In genomic region chr1:60272471-60272870, GRCm38 (mm10) we compare ENCODE assay signal across 11 mouse cellular contexts.
A peak's percentile ranks its signal among the peaks of the same experiment; 100 is the strongest.
DNase-seq lines count a peak whose midpoint lies in the region; ATAC-seq lines count a peak whose summit lies in the region.
"Had no signal": no experiment of that assay in that cellular context is flagged by ENCODE, and none has a peak within 500 bp of the region (broad histone marks: within the 10 kb centered on the region; RNA-seq: fewer than 3 reads in every experiment).

No protein-coding gene starts in this region.

- H3K36me3 ChIP-seq in kidney, embryonic 16.5 days (ENCODE audit: insufficient read depth, low read length): 0 out of 2 replicates have a peak, but pooled peaks cover 8% of the 10 kb centered on the region
- peaks cover 15% of the 10 kb centered on the region for H3K36me3 ChIP-seq in neural tube, embryonic 15.5 days
- H3K36me3 ChIP-seq in forebrain, embryonic 10.5 days (replicated peaks): peaks cover 42% of the 10 kb centered on the region

- peak; percentile 7 to 21 for DNase-seq in cerebellum, adult 18-20 months
- peak; percentile 21 for DNase-seq in kidney, postnatal 10 days
- DNase-seq in CD4-positive, CD25-positive, alpha-beta regulatory T cell, adult 2 months (ENCODE audit: low read depth, low spot score): peak; percentile 60
- DNase-seq in lung, postnatal 10 days: peak; percentile 8
- no peak for DNase-seq in forebrain, embryonic 10.5 days (ENCODE audit: extremely low spot score, low spot score)

- H3K9ac ChIP-seq in kidney, embryonic 16.5 days (replicated peaks; ENCODE audit: low read length): no peak overlapping the region
- H3K9ac ChIP-seq in neural tube, embryonic 15.5 days (replicated peaks): no peak overlapping the region
- H3K9ac ChIP-seq: embryonic facial prominence, embryonic 12.5 days; midbrain, embryonic 12.5 days; stomach, embryonic 15.5 days had no signal

- no peak overlapping the region for H3K4me2 ChIP-seq in kidney, embryonic 16.5 days (replicated peaks; ENCODE audit: low read depth, low read length)
- H3K4me2 ChIP-seq in neural tube, embryonic 15.5 days: no peak overlapping the region
- H3K4me2 ChIP-seq: embryonic facial prominence, embryonic 12.5 days; midbrain, embryonic 12.5 days; stomach, embryonic 15.5 days had no signal

- no peak overlapping the region for H3K4me3 ChIP-seq in kidney, embryonic 16.5 days (ENCODE audit: low read length)
- no peak overlapping the region for H3K4me3 ChIP-seq in neural tube, embryonic 15.5 days (replicated peaks)
- no peak overlapping the region for H3K4me3 ChIP-seq in forebrain, embryonic 10.5 days
- H3K4me3 ChIP-seq: embryonic facial prominence, embryonic 12.5 days; midbrain, embryonic 12.5 days; stomach, embryonic 15.5 days had no signal

- H3K27me3 ChIP-seq in kidney, embryonic 16.5 days (ENCODE audit: insufficient read depth, low read length): no peaks in the 10 kb centered on the region
- no peaks in the 10 kb centered on the region for H3K27me3 ChIP-seq in neural tube, embryonic 15.5 days (replicated peaks)
- no peaks in the 10 kb centered on the region for H3K27me3 ChIP-seq in forebrain, embryonic 10.5 days (ENCODE audit: poor library complexity, severe bottlenecking)
- H3K27me3 ChIP-seq: embryonic facial prominence, embryonic 12.5 days; midbrain, embryonic 12.5 days; stomach, embryonic 15.5 days had no signal

- no peaks in the 10 kb centered on the region for H3K4me1 ChIP-seq in kidney, embryonic 16.5 days (ENCODE audit: insufficient read depth, low read length)
- H3K4me1 ChIP-seq in neural tube, embryonic 15.5 days: no peaks in the 10 kb centered on the region
- H3K4me1 ChIP-seq in forebrain, embryonic 10.5 days: no peaks in the 10 kb centered on the region
- H3K4me1 ChIP-seq: embryonic facial prominence, embryonic 12.5 days; midbrain, embryonic 12.5 days; stomach, embryonic 15.5 days had no signal

- H3K9me3 ChIP-seq in kidney, embryonic 16.5 days (ENCODE audit: low read length): no peaks in the 10 kb centered on the region
- H3K9me3 ChIP-seq in neural tube, embryonic 15.5 days (replicated peaks): no peaks in the 10 kb centered on the region
- H3K9me3 ChIP-seq in forebrain, embryonic 10.5 days: no peaks in the 10 kb centered on the region
- H3K9me3 ChIP-seq: embryonic facial prominence, embryonic 12.5 days; midbrain, embryonic 12.5 days; stomach, embryonic 15.5 days had no signal

- WGBS in kidney, embryonic 16.5 days: 69% methylated on average over 2 of the region's 2 CpGs
- WGBS in neural tube, embryonic 15.5 days: 78% methylated on average over 2 of the region's 2 CpGs
- WGBS in forebrain, embryonic 10.5 days: 82% methylated on average over 2 of the region's 2 CpGs

- H3K27ac ChIP-seq in kidney, embryonic 16.5 days (ENCODE audit: low read length): no peak overlapping the region
- no peak overlapping the region for H3K27ac ChIP-seq in neural tube, embryonic 15.5 days (replicated peaks)
- H3K27ac ChIP-seq in forebrain, embryonic 10.5 days: no peak overlapping the region
- H3K27ac ChIP-seq: embryonic facial prominence, embryonic 12.5 days; midbrain, embryonic 12.5 days; stomach, embryonic 15.5 days had no signal

- ATAC-seq in cerebellum, adult (ENCODE audit: insufficient number of reproducible peaks, low FRiP score, low TSS enrichment): no peak
- no peak for ATAC-seq in kidney, embryonic 16.5 days (ENCODE audit: low FRiP score, low TSS enrichment)
- ATAC-seq in neural tube, embryonic 15.5 days (ENCODE audit: low FRiP score): no peak
